Mouse (Mus musculus): ENCODE measurements around the gene Fam129a.

- no peak for TF ChIP-seq SIN3A (IDR thresholded peaks at IDR 0.05; ENCODE audit: low read length)
- no peak for TF ChIP-seq CTCF (conservative IDR thresholded peaks at IDR 0.05 in 1 of 2, IDR thresholded peaks at IDR 0.05 in 1 of 2; ENCODE audit: low read depth in 2 of 2, low read length in 2 of 2)
- TF ChIP-seq ELF1 (IDR thresholded peaks at IDR 0.05; ENCODE audit: low read depth, low read length), result no peak
- no peak for TF ChIP-seq MEF2A (IDR thresholded peaks at IDR 0.05; ENCODE audit: borderline replicate concordance, low read depth, low read length)
- no peak for TF ChIP-seq TCF12 (IDR thresholded peaks at IDR 0.05; ENCODE audit: low read depth, low read length)
- TF ChIP-seq IRF4 (IDR thresholded peaks at IDR 0.05; ENCODE audit: low read depth, low read length), result no peak
- TF ChIP-seq POLR2A (IDR thresholded peaks at IDR 0.05; ENCODE audit: low read depth, low read length), result no peak
- no peak for TF ChIP-seq RCOR1 (conservative IDR thresholded peaks at IDR 0.05; ENCODE audit: low read depth, low read length)
- TF ChIP-seq EP300 (IDR thresholded peaks at IDR 0.05; ENCODE audit: low read length), result no peak
- no peak for TF ChIP-seq MXI1 (IDR thresholded peaks at IDR 0.05; ENCODE audit: low read depth, low read length)
- no peak for TF ChIP-seq MAZ (IDR thresholded peaks at IDR 0.05; ENCODE audit: low read depth, low read length)
- TF ChIP-seq CHD1 (IDR thresholded peaks at IDR 0.05; ENCODE audit: low read depth, low read length), result no peak
- no peak for TF ChIP-seq CHD2 (IDR thresholded peaks at IDR 0.05; ENCODE audit: low read length)
- TF ChIP-seq NRF1 (IDR thresholded peaks at IDR 0.05; ENCODE audit: low read depth, low read length), result no peak
These were observed 13.1 kb downstream of the Fam129a start for GRCm38 (mm10) chr1:151584182-151584471.

Measured in CH12.LX (cell line).